ENCODE assay signal across 8 mouse cellular contexts in the genomic region with DNA sequence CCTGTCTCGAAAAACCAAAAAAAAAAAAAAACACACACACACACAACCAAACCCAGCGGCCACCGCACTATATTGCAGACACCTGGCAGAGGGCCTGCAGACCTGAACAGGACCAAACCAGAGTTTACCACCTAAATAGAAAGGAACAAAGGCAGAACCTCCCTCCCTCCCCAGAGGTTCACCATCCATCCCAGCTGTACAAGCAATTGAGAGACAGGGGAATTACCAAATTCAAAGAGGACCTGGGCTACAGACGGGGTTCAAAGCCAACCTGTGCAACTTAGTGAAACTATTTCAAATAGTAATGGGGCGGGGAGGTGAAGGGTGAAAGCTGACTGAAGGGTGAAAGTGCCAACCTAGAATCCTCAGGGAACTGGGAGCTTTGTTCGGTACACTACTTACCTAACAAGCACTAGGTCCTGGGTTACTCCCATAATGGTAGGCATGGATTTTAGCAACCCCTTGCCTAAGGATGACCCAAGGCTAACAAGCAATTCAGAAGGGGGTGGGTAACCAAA. TPM values are rescaled to one million over a fixed set of nuclear protein-coding genes. Genes with fewer than 3 reads are reported as not detected.
DNase-seq lines count a peak whose midpoint lies in the region; ATAC-seq and TF ChIP-seq lines count a peak whose summit lies in the region.

No protein-coding gene starts in this region.

- 69% methylated on average over 6 of the region's 6 CpGs for WGBS in heart, postnatal 0 days
- 65% methylated on average over 6 of the region's 6 CpGs for WGBS in embryonic facial prominence, embryonic 13.5 days
- 65% methylated on average over 6 of the region's 6 CpGs for WGBS in kidney, embryonic 15.5 days
- 83% methylated on average over 6 of the region's 6 CpGs for WGBS in midbrain, embryonic 16.5 days

- H3K27ac ChIP-seq in heart, postnatal 0 days (ENCODE audit: low read depth) = peak overlapping the region; percentile 100
- H3K27ac ChIP-seq in embryonic facial prominence, embryonic 13.5 days = peak overlapping the region; percentile 100
- H3K27ac ChIP-seq in kidney, embryonic 15.5 days = peak overlapping the region; percentile 100
- H3K27ac ChIP-seq in midbrain, embryonic 16.5 days (ENCODE audit: low read length) = no peak overlapping the region

- no peaks in the 10 kb centered on the region for H3K9me3 ChIP-seq in heart, postnatal 0 days (replicated peaks; ENCODE audit: control insufficient read depth, low read length)
- H3K9me3 ChIP-seq in embryonic facial prominence, embryonic 13.5 days = no peaks in the 10 kb centered on the region
- H3K9me3 ChIP-seq in kidney, embryonic 15.5 days (replicated peaks) = no peaks in the 10 kb centered on the region
- no peaks in the 10 kb centered on the region for H3K9me3 ChIP-seq in midbrain, embryonic 16.5 days (replicated peaks; ENCODE audit: control insufficient read depth, low read length, poor library complexity, severe bottlenecking)

- no peak for TF ChIP-seq EP300 in heart, postnatal 0 days (IDR thresholded peaks at IDR 0.05; ENCODE audit: low read depth)

- no peaks in the 10 kb centered on the region for H3K27me3 ChIP-seq in heart, postnatal 0 days (ENCODE audit: control insufficient read depth, insufficient read depth, low read length)
- no peaks in the 10 kb centered on the region for H3K27me3 ChIP-seq in embryonic facial prominence, embryonic 13.5 days
- no peaks in the 10 kb centered on the region for H3K27me3 ChIP-seq in kidney, embryonic 15.5 days
- no peaks in the 10 kb centered on the region for H3K27me3 ChIP-seq in midbrain, embryonic 16.5 days (ENCODE audit: control insufficient read depth, insufficient read depth, low read depth, low read length)

- ATAC-seq in heart, postnatal 0 days (ENCODE audit: insufficient read depth, low read depth) = no peak
- no peak for ATAC-seq in embryonic facial prominence, embryonic 13.5 days (ENCODE audit: insufficient number of reproducible peaks, insufficient read depth, low FRiP score, low TSS enrichment, low read depth)
- ATAC-seq in kidney, embryonic 15.5 days (replicated peaks; ENCODE audit: low FRiP score) = no peak
- ATAC-seq in midbrain, embryonic 16.5 days = no peak

- peak overlapping the region; percentile 71 for H3K4me2 ChIP-seq in heart, postnatal 0 days (ENCODE audit: low read depth, low read length)
- peak overlapping the region; percentile 78 for H3K4me2 ChIP-seq in embryonic facial prominence, embryonic 13.5 days
- peak overlapping the region; percentile 75 for H3K4me2 ChIP-seq in kidney, embryonic 15.5 days
- H3K4me2 ChIP-seq in midbrain, embryonic 16.5 days (ENCODE audit: low read length) = peak overlapping the region; percentile 78

- no peak for DNase-seq in heart, postnatal 0 days (ENCODE audit: low spot score)
- DNase-seq in heart, adult 18-20 months = no peak
- DNase-seq in testis, postnatal 10 days (ENCODE audit: low spot score) = no peak
- no peak for DNase-seq in cerebellum, postnatal 36 days
- no peak for DNase-seq in left cerebral cortex, postnatal 36 days (ENCODE audit: low spot score in 2 of 2)

- H3K36me3 ChIP-seq in heart, postnatal 0 days (replicated peaks; ENCODE audit: control insufficient read depth, insufficient read depth, low read length) = peaks cover 25% of the 10 kb centered on the region
- peaks cover 36% of the 10 kb centered on the region for H3K36me3 ChIP-seq in embryonic facial prominence, embryonic 13.5 days
- H3K36me3 ChIP-seq in kidney, embryonic 15.5 days = peaks cover 38% of the 10 kb centered on the region
- H3K36me3 ChIP-seq in midbrain, embryonic 16.5 days (ENCODE audit: control insufficient read depth, insufficient read depth, low read length) = peaks cover 6% of the 10 kb centered on the region

- H3K4me1 ChIP-seq in heart, postnatal 0 days (ENCODE audit: control insufficient read depth, insufficient read depth) = peaks cover 4% of the 10 kb centered on the region; the same call in 1 of the 2 replicates
- H3K4me1 ChIP-seq in embryonic facial prominence, embryonic 13.5 days = peaks cover 41% of the 10 kb centered on the region
- H3K4me1 ChIP-seq in kidney, embryonic 15.5 days = peaks cover 42% of the 10 kb centered on the region
- peaks cover 42% of the 10 kb centered on the region for H3K4me1 ChIP-seq in midbrain, embryonic 16.5 days (ENCODE audit: control insufficient read depth, insufficient read depth, low read length)

- intact Hi-C loops in left cerebral cortex, postnatal 36 days (cut with DNase I) = no loop called here

- 0 out of 2 replicates have a peak overlapping the region, but pooled peaks have one; percentile 97 for H3K9ac ChIP-seq in heart, postnatal 0 days (replicated peaks; ENCODE audit: low read depth, low read length)
- H3K9ac ChIP-seq in embryonic facial prominence, embryonic 13.5 days = peak overlapping the region; percentile 99
- H3K9ac ChIP-seq in kidney, embryonic 15.5 days = peak overlapping the region; percentile 99
- H3K9ac ChIP-seq in midbrain, embryonic 16.5 days (ENCODE audit: low read depth, low read length) = peak overlapping the region; percentile 50

- TF ChIP-seq CTCF in heart, postnatal 0 days (IDR thresholded peaks at IDR 0.05; ENCODE audit: low read depth) = no peak

- H3K4me3 ChIP-seq in heart, postnatal 0 days (ENCODE audit: low read depth, low read length) = no peak overlapping the region; the same call in 1 of the 2 replicates
- peak overlapping the region; percentile 82 for H3K4me3 ChIP-seq in embryonic facial prominence, embryonic 13.5 days
- H3K4me3 ChIP-seq in kidney, embryonic 15.5 days (replicated peaks) = peak overlapping the region; percentile 90
- peak overlapping the region; percentile 84 for H3K4me3 ChIP-seq in midbrain, embryonic 16.5 days (ENCODE audit: low read depth, low read length)

RNA-seq across cellular contexts. Expression of gene Gtf2i, which starts 2.6 kb away (rescaled TPM):
- total RNA-seq in heart, postnatal 0 days (2014; rRNA removed; ENCODE audit: low replicate concordance) = 84.8 and 97.1 TPM in 2 replicates
- 81.9 and 82.3 TPM in 2 replicates for polyA plus RNA-seq in heart, postnatal 0 days (2015; fragmentation: Nextera tagmentation; extraction: Ambion mirVana)
- total RNA-seq in heart, adult 18-20 months (2021) = 100 to 1,000 TPM; 188 to 197 TPM
- 225 and 236 TPM in 2 replicates for polyA plus RNA-seq in embryonic facial prominence, embryonic 13.5 days (2015; fragmentation: Nextera tagmentation; extraction: Ambion mirVana)
- 196 and 197 TPM in 2 replicates for polyA plus RNA-seq in kidney, embryonic 15.5 days (2015; fragmentation: Nextera tagmentation; extraction: Ambion mirVana)
- 133 and 164 TPM in 2 replicates for polyA plus RNA-seq in midbrain, embryonic 16.5 days (2015; fragmentation: Nextera tagmentation; extraction: Ambion mirVana)
- total RNA-seq in left cerebral cortex, postnatal 36 days (2021) = 100 to 1,000 TPM; 212 to 223 TPM
